Mouse (Mus musculus): ENCODE measurements around the gene Slc39a9.

- no peak for TF ChIP-seq CTCF (IDR thresholded peaks at IDR 0.05; ENCODE audit: control insufficient read depth, insufficient read depth, low read length)
- TF ChIP-seq POLR2A (IDR thresholded peaks at IDR 0.05; ENCODE audit: borderline replicate concordance, control insufficient read depth, low read depth, low read length), result no peak
Observed at GRCm38 (mm10) chr12:80603566-80603965, 40.1 kb upstream of the Slc39a9 start.

Data from bone marrow, adult 2 months (tissue).